Mouse (Mus musculus) liver, embryonic 14.5 days (tissue): ENCODE results near the gene Elmo1. TPM values are rescaled to one million over a fixed set of nuclear protein-coding genes. Genes with fewer than 3 reads are reported as not detected.

Experiments used
- ATAC-seq: fragments of 200-750 bp; cut with Nextera tagmentation; 2 replicates; pipeline ENCODE4 v1.8.0; 2017; ENCODE audit warnings: moderate number of reproducible peaks, mild to moderate bottlenecking, moderate library complexity; ENCODE audit not compliant: insufficient read depth
- DNase-seq, 3 experiments: peaks; one replicate each; pipeline ENCODE4 v3.0.0-alpha.2; 2012 to 2013; ENCODE audit warnings: low read depth in 3 of 3, low spot score in 3 of 3
- H3K27ac ChIP-seq: fragments of 300-500 bp; sonication (generic); 2 replicates; pipeline ENCODE4 v1.5.1; 2014; ENCODE audit warnings: moderate library complexity, mild to moderate bottlenecking, control low read depth, inconsistent platforms
- H3K27me3 ChIP-seq: fragments of 300-500 bp; sonication (generic); 2 replicates; pipeline ENCODE4 v1.6.1; 2014; ENCODE audit warnings: mild to moderate bottlenecking, low read length, moderate library complexity; ENCODE audit not compliant: control insufficient read depth, insufficient read depth
- H3K36me3 ChIP-seq: fragments of 300-500 bp; sonication (generic); replicated peaks from 2 replicates; pipeline ENCODE4 v1.6.1; 2014; ENCODE audit warnings: low read depth; ENCODE audit not compliant: control insufficient read depth, insufficient read depth
- H3K4me1 ChIP-seq, 2 experiments: fragments of 200-500 bp in 1 of 2; fragments of 300-500 bp in 1 of 2; sonication (generic) in 1 of 2; replicated peaks; 2 replicates each; pipeline ENCODE4 v1.6.1; 2012 to 2014; ENCODE audit warnings: antibody characterized with exemption in 1 of 2, inconsistent platforms in 1 of 2, low read length in 1 of 2; ENCODE audit not compliant: control insufficient read depth in 2 of 2, insufficient read depth in 2 of 2
- H3K4me2 ChIP-seq: fragments of 300-500 bp; sonication (generic); 2 replicates; pipeline ENCODE4 v1.6.1; 2014; ENCODE audit warnings: low read depth, mild to moderate bottlenecking, control low read depth, moderate library complexity
- H3K4me3 ChIP-seq, 2 experiments: fragments of 200-500 bp in 1 of 2; fragments of 300-500 bp in 1 of 2; sonication (generic) in 1 of 2; 2 replicates each; pipeline ENCODE4 v1.5.1; 2012 to 2014; ENCODE audit warnings: low read depth in 2 of 2, low read length in 2 of 2, mild to moderate bottlenecking in 2 of 2, control low read depth in 1 of 2, inconsistent platforms in 1 of 2, moderate library complexity in 1 of 2; ENCODE audit not compliant: insufficient read depth in 1 of 2
- H3K9ac ChIP-seq: fragments of 300-500 bp; sonication (generic); replicated peaks from 2 replicates; pipeline ENCODE4 v1.6.1; 2014; ENCODE audit warnings: mild to moderate bottlenecking, control low read depth, moderate library complexity
- H3K9me3 ChIP-seq: fragments of 300-500 bp; sonication (generic); 2 replicates; pipeline ENCODE4 v1.6.1; 2016; ENCODE audit warnings: low read length, mixed read lengths; ENCODE audit not compliant: control insufficient read depth
- CTCF ChIP-seq: IDR thresholded peaks from 2 replicates; pipeline ENCODE4 v1.5.1; 2016; ENCODE audit warnings: antibody characterized with exemption, low read depth, control low read depth
- EP300 ChIP-seq: IDR thresholded peaks from 2 replicates; pipeline ENCODE4 v1.6.1; 2016; ENCODE audit warnings: antibody characterized with exemption, low read depth
- WGBS: fragments of 180-500 bp; shearing (Covaris S2); extraction: QIAGEN DNeasy Blood & Tissue Kit; methylation state at CpG from one replicate; pipeline ENCODE4 v1.1.7; 2014; ENCODE audit not compliant: insufficient replicate concordance; 5-methylcytosine and 5-hydroxymethylcytosine counted together
- polyA plus RNA-seq, 2 experiments: library from polyadenylated mRNA; depleted of rRNA in 1 of 2; stranded (reverse) in 1 of 2; unstranded in 1 of 2; fragments of >200 nt; fragmentation: Nextera tagmentation in 1 of 2; extraction: Ambion mirVana in 1 of 2; gene quantifications; 2 replicates each; pipeline versions ENCODE4 v1.2.1 to v1.2.3; 2012 to 2014

The Elmo1 gene
- polyA plus RNA-seq, 2 experiments, result 3.0 to 3.9 TPM

GRCm38 (mm10) chr13:20472301-20472831, 382.0 kb downstream of the Elmo1 start:
- Histone ChIP-seq H3K4me1 (no peaks in the 10 kb centered on the region), H3K27ac (no peak overlapping the region), H3K4me3 (no peak overlapping the region), H3K4me2 (no peak overlapping the region), H3K27me3 (no peaks in the 10 kb centered on the region), H3K36me3 (no peaks in the 10 kb centered on the region), H3K9me3 (no peaks in the 10 kb centered on the region), H3K9ac (no peak overlapping the region)
- no peak for TF ChIP-seq CTCF
- TF ChIP-seq EP300, result no peak
- ATAC-seq (no peak), DNase-seq (no peak)
- WGBS, result 61% methylated on average over 10 of the region's 10 CpGs

DNA sequence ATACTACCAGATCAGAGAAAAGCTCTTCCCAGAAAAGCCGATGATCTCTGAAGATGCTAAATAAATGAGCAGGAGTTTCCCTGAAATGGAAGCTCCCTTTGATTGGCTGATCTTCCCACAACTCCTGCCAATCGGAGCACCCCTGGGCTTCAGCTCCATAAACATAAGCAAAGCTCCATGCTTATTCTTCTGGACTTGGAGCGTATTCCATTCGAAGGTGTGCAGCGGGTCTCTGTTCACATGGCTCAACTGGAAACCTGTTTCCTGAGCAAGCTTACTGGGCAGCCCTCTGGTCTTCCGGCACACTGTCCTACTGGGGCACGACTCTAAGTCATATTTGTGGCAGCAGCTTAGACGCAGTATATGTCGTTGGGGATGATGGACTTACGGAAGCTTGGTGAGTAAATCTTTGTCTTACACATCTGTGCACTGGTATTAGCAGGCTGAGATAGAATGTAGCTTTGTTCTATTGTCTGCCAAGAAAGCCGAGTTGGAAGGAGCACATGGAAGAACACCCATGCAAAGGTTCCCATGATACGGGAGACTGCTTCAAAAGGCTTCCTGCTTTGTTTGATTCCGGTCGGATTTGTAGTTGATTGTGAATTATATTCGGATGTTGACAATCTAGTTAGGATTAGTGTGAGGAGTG, 382.6 kb downstream of the Elmo1 start:
- Histone ChIP-seq H3K27ac (no peak overlapping the region), H3K4me2 (no peak overlapping the region), H3K27me3 (no peaks in the 10 kb centered on the region), H3K36me3 (no peaks in the 10 kb centered on the region), H3K4me3 (no peak overlapping the region), H3K9me3 (no peaks in the 10 kb centered on the region), H3K9ac (no peak overlapping the region), H3K4me1 (no peaks in the 10 kb centered on the region)
- ATAC-seq (no peak), DNase-seq (no peak)
- TF ChIP-seq EP300 (no peak), CTCF (no peak)
- 69% methylated on average over 15 of the region's 15 CpGs for WGBS

GRCm38 (mm10) chr13:20473641-20474078, 383.3 kb downstream of the Elmo1 start:
- H3K27ac ChIP-seq, result no peak overlapping the region
- no peaks in the 10 kb centered on the region for H3K9me3 ChIP-seq
- H3K4me2 ChIP-seq, result no peak overlapping the region
- no peak for ATAC-seq
- H3K27me3 ChIP-seq, result no peaks in the 10 kb centered on the region
- DNase-seq, result no peak
- H3K9ac ChIP-seq, result no peak overlapping the region
- H3K4me1 ChIP-seq, result no peaks in the 10 kb centered on the region
- TF ChIP-seq EP300 (no peak), CTCF (no peak)
- no peak overlapping the region for H3K4me3 ChIP-seq
- WGBS, result 68% methylated on average over 7 of the region's 7 CpGs
- no peaks in the 10 kb centered on the region for H3K36me3 ChIP-seq

DNA sequence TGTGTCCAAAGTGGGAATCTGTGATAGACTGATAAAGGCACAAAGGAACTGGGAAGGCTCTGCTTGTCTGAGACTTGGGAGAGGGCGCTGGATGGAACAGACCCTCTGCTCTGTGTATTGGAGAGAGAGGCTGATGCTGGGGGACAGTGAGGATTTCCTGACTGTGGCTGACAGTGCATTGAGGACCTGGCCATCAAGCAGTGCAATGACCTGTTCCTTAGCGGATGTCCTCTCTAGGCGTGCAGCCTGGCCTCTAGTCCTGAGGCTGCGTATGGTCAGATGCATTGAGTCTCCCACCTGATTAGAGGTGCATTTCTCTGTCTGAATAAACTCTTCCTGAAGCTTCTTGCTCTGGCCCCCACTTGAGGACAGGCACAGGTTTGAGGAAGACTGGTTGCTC, 384.2 kb downstream of the Elmo1 start:
- no peak for TF ChIP-seq EP300
- no peak for TF ChIP-seq CTCF

GRCm38 (mm10) chr13:20481805-20482204, 391.4 kb downstream of the Elmo1 start:
- no peak for TF ChIP-seq EP300
- TF ChIP-seq CTCF, result no peak
- no peak overlapping the region for H3K4me2 ChIP-seq
- no peaks in the 10 kb centered on the region for H3K9me3 ChIP-seq
- no peak overlapping the region for H3K27ac ChIP-seq
- DNase-seq, result no peak
- H3K4me3 ChIP-seq, result no peak overlapping the region
- no peak overlapping the region for H3K9ac ChIP-seq
- no peak for ATAC-seq
- WGBS, result 71% methylated on average over 1 of the region's 1 CpGs
- no peaks in the 10 kb centered on the region for H3K27me3 ChIP-seq
- no peaks in the 10 kb centered on the region for H3K36me3 ChIP-seq
- no peaks in the 10 kb centered on the region for H3K4me1 ChIP-seq

More for the DNA sequence above, 384.2 kb downstream of the Elmo1 start:
- no peaks in the 10 kb centered on the region for H3K4me1 ChIP-seq
- no peak overlapping the region for H3K9ac ChIP-seq
- 77% methylated on average over 4 of the region's 4 CpGs for WGBS
- H3K9me3 ChIP-seq, result no peaks in the 10 kb centered on the region
- DNase-seq (no peak), ATAC-seq (no peak)
- H3K27ac ChIP-seq, result no peak overlapping the region
- no peak overlapping the region for H3K4me3 ChIP-seq
- H3K36me3 ChIP-seq, result no peaks in the 10 kb centered on the region
- no peaks in the 10 kb centered on the region for H3K27me3 ChIP-seq
- no peak overlapping the region for H3K4me2 ChIP-seq
